Mouse (Mus musculus) forelimb bud, embryonic 11.5 days (tissue): Measurements from ENCODE around the gene Tut1.

ENCODE experiments used
- DNase-seq: peaks from one replicate; pipeline ENCODE4 v3.0.0-alpha.2; 2012; ENCODE audit warnings: low read depth, low spot score

Gene Tut1

DNA sequence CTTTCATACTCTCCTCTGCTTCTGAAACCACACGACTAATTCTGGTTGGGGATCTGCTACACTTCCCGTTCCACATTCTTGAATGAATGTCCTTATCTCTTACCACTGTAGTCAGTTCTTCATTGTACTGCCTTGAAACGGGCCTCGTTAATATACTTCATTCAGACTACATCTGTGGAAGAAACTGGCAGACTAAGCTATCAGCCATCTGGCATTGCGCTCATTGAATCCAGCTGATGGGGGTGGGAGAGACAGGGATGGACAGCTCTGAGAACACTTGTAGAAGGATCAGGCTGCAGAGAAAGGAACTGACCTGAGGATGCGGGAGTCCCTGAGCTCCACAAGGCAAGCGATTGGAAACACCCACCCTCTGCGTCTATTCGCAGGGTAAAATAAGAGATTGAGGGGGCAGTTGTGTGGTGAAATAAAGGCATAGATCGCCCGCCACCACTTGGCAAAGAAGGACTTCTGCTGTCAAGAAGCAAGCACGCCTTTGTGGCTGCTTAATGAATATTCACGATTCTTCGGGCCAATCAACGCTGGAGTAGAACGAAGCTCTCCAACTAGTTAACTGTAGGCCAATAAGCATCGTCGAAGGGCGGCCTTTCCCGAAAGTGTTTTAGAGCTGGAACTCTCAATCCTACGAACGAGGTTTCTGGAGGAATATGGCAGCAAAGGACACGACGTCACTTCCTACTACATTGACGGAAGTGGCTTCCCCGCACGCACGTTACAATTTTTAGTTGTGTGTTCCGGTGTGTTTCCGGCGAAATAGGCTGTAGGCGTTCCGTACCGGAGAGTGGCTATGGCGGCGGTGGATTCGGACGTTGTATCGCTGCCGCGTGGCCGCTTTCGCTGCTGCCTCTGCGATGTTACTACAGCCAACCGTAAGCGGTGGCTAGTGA lies at the start of gene Tut1:
Tut1 (plus strand) TSS at position 713 of the 905 bp plus-strand sequence.
- DNase-seq = peak; percentile 97

GRCm38 (mm10) chr19:8908531-8908930 lies 45.1 kb upstream of the Tut1 start:
- DNase-seq = no peak

DNA sequence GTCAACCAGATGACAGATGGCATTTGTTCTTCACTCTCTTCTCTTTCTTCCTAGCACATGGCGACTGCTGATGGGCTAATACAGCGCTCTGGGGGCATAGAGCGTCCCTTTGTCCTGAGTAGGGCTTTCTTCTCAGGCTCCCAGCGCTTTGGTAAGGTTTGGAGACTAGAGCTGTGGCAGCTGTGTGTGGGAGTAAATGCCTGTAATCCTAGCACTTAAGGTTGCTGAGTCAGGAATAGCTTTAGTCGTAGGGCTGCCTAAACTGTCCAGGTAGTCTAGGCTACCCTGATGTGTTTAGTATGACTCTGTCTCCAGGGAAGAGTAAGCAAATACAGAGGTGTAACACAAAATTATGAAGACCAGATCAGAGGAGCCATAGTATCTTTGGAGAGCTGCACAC lies 41.8 kb upstream of the Tut1 start:
- no peak for DNase-seq

GRCm38 (mm10) chr19:8914212-8914611 lies 39.4 kb upstream of the Tut1 start:
- no peak for DNase-seq

DNA sequence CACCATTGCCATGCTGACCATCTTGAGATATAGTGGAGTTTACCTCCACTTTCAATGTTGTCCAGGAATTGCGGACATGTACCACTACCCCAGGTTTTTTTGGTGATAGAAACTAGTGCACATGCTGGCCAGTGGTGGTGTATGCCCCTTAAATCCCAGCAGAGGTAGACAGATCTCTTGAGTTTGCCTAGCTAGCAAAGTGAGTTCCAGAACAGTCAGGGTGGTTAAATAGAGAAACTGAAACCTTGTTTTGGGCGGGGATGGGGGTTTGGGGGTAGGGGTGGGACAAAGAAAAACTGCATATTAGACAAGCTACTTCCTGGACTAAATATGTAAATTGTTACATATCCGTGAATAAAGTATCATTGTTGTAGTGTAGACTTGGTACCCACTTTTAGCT lies 34.6 kb upstream of the Tut1 start:
- DNase-seq = no peak

DNA sequence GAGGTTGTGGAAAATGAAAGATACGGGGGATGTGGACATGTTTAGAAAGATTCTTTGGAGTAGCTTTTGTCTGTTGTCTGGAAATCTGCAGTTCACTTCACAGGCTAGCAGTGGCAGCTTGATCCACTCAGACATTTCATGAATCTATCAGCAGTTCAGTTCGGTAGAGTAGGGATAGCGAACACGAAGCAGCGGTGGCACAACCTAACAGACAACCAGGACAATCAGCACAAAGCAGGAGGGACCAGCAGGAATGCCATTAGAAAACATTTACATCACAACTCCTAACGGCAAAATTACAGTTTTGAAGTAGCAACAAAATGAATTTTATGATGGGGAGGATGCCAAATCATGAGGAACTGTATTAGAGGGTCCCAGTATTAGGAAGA lies 34.0 kb upstream of the Tut1 start:
- no peak for DNase-seq

- DNase-seq = peak; percentile 89
These were observed 33.4 kb upstream of the Tut1 start, which contains the start of gene B3gat3 for GRCm38 (mm10) chr19:8920073-8920736. B3gat3 (plus strand) TSS chr19:8920374.

GRCm38 (mm10) chr19:8920836-8921291 lies 32.8 kb upstream of the Tut1 start:
- DNase-seq = no peak

- no peak for DNase-seq
These were observed 31.9 kb upstream of the Tut1 start for GRCm38 (mm10) chr19:8921741-8922140.

- DNase-seq = no peak
These were observed 26.9 kb upstream of the Tut1 start for GRCm38 (mm10) chr19:8926766-8927165.

- DNase-seq = no peak
These were observed 25.6 kb upstream of the Tut1 start for GRCm38 (mm10) chr19:8927891-8928525.

GRCm38 (mm10) chr19:8928689-8929223 lies 24.9 kb upstream of the Tut1 start:
- DNase-seq = no peak

DNA sequence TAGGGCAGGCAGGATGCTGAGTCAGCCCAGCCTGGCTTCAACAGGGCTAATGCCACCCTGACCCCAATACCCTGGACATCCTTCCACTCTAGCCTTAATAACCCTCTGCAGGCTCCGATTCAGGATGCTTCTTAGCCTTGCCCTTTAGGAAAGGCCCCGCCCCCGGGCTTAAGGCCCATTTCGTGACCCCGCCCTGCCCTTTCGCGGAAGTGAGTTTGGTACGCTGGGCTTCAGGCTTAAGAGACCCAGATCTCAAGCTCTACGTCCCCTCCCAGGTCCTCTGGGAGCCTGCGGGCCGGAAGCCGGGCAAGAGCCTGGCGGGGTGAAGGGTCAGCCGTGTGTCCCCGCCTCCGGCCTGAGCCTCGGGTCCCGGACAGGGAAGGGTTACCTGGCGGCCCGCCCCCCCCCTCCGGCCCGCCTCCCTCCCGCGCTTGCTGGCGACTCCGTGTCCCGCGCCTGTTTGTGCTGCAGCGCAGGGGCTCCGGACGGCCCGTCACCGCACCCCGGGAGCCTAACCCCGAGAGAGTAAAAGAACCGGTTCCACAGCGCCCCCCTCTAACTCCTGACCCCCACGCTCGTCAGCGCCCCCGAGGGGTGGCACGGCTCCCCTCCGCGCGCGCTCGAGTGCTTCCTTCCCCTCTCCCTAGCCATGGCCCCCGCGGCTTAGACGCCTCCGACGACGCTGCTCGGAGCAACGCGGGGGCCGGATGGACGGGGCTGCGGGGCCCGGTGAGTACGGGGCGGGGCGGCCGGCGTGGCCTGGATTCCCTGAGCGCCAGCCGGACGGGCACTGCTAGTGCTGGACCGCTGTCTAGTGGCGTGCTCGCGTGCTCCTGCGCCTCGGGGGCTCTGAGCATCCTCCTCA lies 24.2 kb upstream of the Tut1 start, which contains the start of the genes Rom1 and Eml3:
Rom1 (minus strand) TSS at position 133 of the 865 bp plus-strand sequence.
Eml3 (plus strand) TSS at position 329 of the 865 bp plus-strand sequence.
- DNase-seq = peak; percentile 67

- DNase-seq = no peak
These were observed 23.5 kb upstream of the Tut1 start for GRCm38 (mm10) chr19:8930117-8930516.

DNA sequence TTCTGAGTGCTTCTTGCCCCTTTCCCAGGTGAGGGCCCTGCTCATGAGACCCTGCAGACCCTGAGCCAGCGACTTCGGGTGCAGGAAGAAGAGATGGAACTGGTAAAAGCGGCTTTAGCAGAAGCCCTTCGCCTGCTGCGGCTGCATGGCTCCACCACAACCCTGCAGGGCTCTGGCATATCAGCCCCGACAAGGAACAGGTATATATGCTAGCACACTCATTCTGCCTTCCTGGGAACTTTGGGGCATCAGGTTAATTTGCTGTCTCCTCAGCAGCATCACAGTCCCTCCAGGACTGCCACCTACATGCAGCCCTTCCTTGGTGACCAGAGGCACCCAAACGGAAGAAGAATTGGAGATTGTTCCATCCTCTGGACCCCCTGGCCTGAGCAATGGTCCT lies 22.9 kb upstream of the Tut1 start:
- DNase-seq = no peak

- DNase-seq = no peak
These were observed 16.9 kb upstream of the Tut1 start for GRCm38 (mm10) chr19:8936736-8937135.

- DNase-seq = no peak
These were observed 13.0 kb upstream of the Tut1 start for GRCm38 (mm10) chr19:8940526-8941133.

- DNase-seq = no peak
These were observed 12.5 kb upstream of the Tut1 start for GRCm38 (mm10) chr19:8941136-8941514.

GRCm38 (mm10) chr19:8941515-8942217 lies 12.0 kb upstream of the Tut1 start, which contains the start of gene Mta2:
Mta2 (plus strand) TSS chr19:8941875.
- DNase-seq = peak; percentile 98
